Mouse (Mus musculus) megakaryocyte, embryonic 14.5 days (primary cell): ENCODE measurements around the gene Parn. TPM values are rescaled to one million over a fixed set of nuclear protein-coding genes. Genes with fewer than 3 reads are reported as not detected.

Experiments
- H3K27me3 ChIP-seq: replicated peaks from 2 replicates; pipeline ENCODE3; 2012; ENCODE audit warnings: inconsistent platforms
- H3K36me3 ChIP-seq: replicated peaks from 2 replicates; pipeline ENCODE3; 2012; ENCODE audit warnings: low read length, inconsistent platforms, mixed read lengths
- H3K4me1 ChIP-seq: 2 replicates; pipeline ENCODE4 v1.6.1; 2012; ENCODE audit warnings: inconsistent platforms
- H3K4me3 ChIP-seq: replicated peaks from 2 replicates; pipeline ENCODE3; 2012; ENCODE audit warnings: moderate library complexity, mild to moderate bottlenecking, inconsistent platforms
- H3K9me3 ChIP-seq: 2 replicates; pipeline ENCODE4 v1.6.1; 2012; ENCODE audit warnings: inconsistent platforms
- FLI1 ChIP-seq: IDR thresholded peaks from 2 replicates; pipeline ENCODE4 v1.6.1; 2012; ENCODE audit warnings: low read length, inconsistent platforms, mixed read lengths
- GATA1 ChIP-seq: IDR thresholded peaks from 3 replicates; pipeline ENCODE4 v1.6.1; 2012; ENCODE audit warnings: mixed read lengths, low read length, inconsistent platforms, borderline replicate concordance
- polyA plus RNA-seq: library from polyadenylated mRNA; stranded (reverse); fragments of >175 nt; gene quantifications from 2 replicates; pipeline ENCODE4 v1.2.3, GENCODE M21; 2012; ENCODE audit warnings: low replicate concordance; ENCODE audit not compliant: insufficient read depth

Gene Parn
- polyA plus RNA-seq, 1 experiment: 16.3 TPM

GRCm38 (mm10) chr16:13504476-13504875 lies 163.5 kb downstream of the Parn start:
- Histone ChIP-seq H3K27me3 (peaks cover 32% of the 10 kb centered on the region), H3K4me1 (peaks cover 10% of the 10 kb centered on the region), H3K9me3 (no peaks in the 10 kb centered on the region), H3K4me3 (no peak overlapping the region), H3K36me3 (no peaks in the 10 kb centered on the region)
- TF ChIP-seq FLI1 (no peak), GATA1 (no peak)

- H3K36me3 ChIP-seq: no peaks in the 10 kb centered on the region
- TF ChIP-seq FLI1 (no peak), GATA1 (no peak)
- H3K9me3 ChIP-seq: no peaks in the 10 kb centered on the region
- H3K4me3 ChIP-seq: no peak overlapping the region
- H3K4me1 ChIP-seq: no peaks in the 10 kb centered on the region
- peaks cover 39% of the 10 kb centered on the region for H3K27me3 ChIP-seq
Measured at GRCm38 (mm10) chr16:13498923-13499322, 169.0 kb downstream of the Parn start.

GRCm38 (mm10) chr16:13493981-13494380 lies 174.0 kb downstream of the Parn start:
- no peaks in the 10 kb centered on the region for H3K9me3 ChIP-seq
- TF ChIP-seq FLI1: no peak
- TF ChIP-seq GATA1: no peak
- no peaks in the 10 kb centered on the region for H3K4me1 ChIP-seq
- peaks cover 55% of the 10 kb centered on the region for H3K27me3 ChIP-seq
- no peaks in the 10 kb centered on the region for H3K36me3 ChIP-seq
- H3K4me3 ChIP-seq: no peak overlapping the region

GRCm38 (mm10) chr16:13492996-13493395 lies 175.0 kb downstream of the Parn start:
- no peaks in the 10 kb centered on the region for H3K4me1 ChIP-seq
- H3K27me3 ChIP-seq: peaks cover 58% of the 10 kb centered on the region
- no peaks in the 10 kb centered on the region for H3K9me3 ChIP-seq
- H3K36me3 ChIP-seq: no peaks in the 10 kb centered on the region
- TF ChIP-seq FLI1: no peak
- H3K4me3 ChIP-seq: no peak overlapping the region

DNA sequence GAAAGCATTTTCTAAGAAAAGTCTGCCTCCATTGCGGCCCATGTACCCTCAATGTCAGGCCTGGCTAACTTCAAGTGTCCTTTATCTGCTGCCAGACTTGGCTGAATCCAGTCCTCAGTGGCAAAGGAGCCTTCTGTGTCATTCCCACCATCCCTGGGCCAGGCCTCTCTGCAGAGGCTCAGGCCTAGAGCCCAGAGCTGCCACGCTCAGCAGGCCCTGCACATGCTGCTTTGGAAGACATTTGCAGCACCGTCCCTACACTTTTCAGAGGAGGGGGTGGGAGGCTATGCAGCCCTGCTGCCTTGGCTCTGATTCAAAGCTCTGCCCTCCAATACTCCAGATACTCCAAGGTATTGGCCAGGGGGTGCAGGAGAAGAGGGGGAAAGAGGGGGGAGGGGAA lies 176.2 kb downstream of the Parn start:
- no peak for TF ChIP-seq FLI1
- no peak for TF ChIP-seq GATA1
- H3K4me1 ChIP-seq: peaks cover 10% of the 10 kb centered on the region
- H3K27me3 ChIP-seq: peaks cover 60% of the 10 kb centered on the region
- H3K4me3 ChIP-seq: no peak overlapping the region
- H3K36me3 ChIP-seq: no peaks in the 10 kb centered on the region
- no peaks in the 10 kb centered on the region for H3K9me3 ChIP-seq

Other genes starting within 250 kb of the Parn start
- gene Bfar, start 3.7 kb upstream of the Parn start, polyA plus RNA-seq: 2.6 TPM in 1 of 2 replicates, not detected in the other
- gene 3110001I22Rik, start 3.8 kb upstream of the Parn start, polyA plus RNA-seq: 0.26 TPM in 1 of 2 replicates, not detected in the other
- gene Pla2g10, start 62.8 kb upstream of the Parn start, polyA plus RNA-seq: 2.0 and 3.1 TPM in 2 replicates
- gene Rrn3, start 112.5 kb upstream of the Parn start, polyA plus RNA-seq: 5.6 and 6.4 TPM in 2 replicates
- gene Ntan1, start 150.7 kb upstream of the Parn start, polyA plus RNA-seq: 28.2 and 34.3 TPM in 2 replicates
- 5.4 and 11.4 TPM in 2 replicates for gene Pdxdc1, start 235.0 kb upstream of the Parn start, polyA plus RNA-seq
- gene Mpv17l, start 235.0 kb upstream of the Parn start, polyA plus RNA-seq: 0.20 TPM in 1 of 2 replicates, not detected in the other